In genomic region chr3:129982271-129982670, GRCm38 (mm10) we compare ENCODE assay signal across 25 mouse cellular contexts. TPM values are rescaled to one million over a fixed set of nuclear protein-coding genes. Genes with fewer than 3 reads are reported as not detected.
DNase-seq lines count a peak whose midpoint lies in the region; ATAC-seq and TF ChIP-seq lines count a peak whose summit lies in the region.
"Had no signal": no experiment of that assay in that cellular context is flagged by ENCODE, and none has a peak within 500 bp of the region (broad histone marks: within the 10 kb centered on the region; RNA-seq: fewer than 3 reads in every experiment).

No protein-coding gene starts in this region.

- H3K4me1 ChIP-seq in forebrain, embryonic 15.5 days, result no peaks in the 10 kb centered on the region
- H3K4me1 ChIP-seq in forebrain, embryonic 12.5 days, result no peaks in the 10 kb centered on the region
- H3K4me1 ChIP-seq: embryonic facial prominence, embryonic 12.5 days; embryonic facial prominence, embryonic 15.5 days; hindbrain, embryonic 12.5 days; hindbrain, embryonic 15.5 days had no signal

- no peak overlapping the region for H3K9ac ChIP-seq in forebrain, embryonic 15.5 days (replicated peaks)
- H3K9ac ChIP-seq in forebrain, embryonic 12.5 days, result no peak overlapping the region
- H3K9ac ChIP-seq: embryonic facial prominence, embryonic 12.5 days; embryonic facial prominence, embryonic 15.5 days; hindbrain, embryonic 12.5 days; hindbrain, embryonic 15.5 days had no signal

- H3K4me3 ChIP-seq in forebrain, embryonic 15.5 days, result no peak overlapping the region
- H3K4me3 ChIP-seq in forebrain, embryonic 12.5 days (replicated peaks), result no peak overlapping the region
- no peak overlapping the region for H3K4me3 ChIP-seq in left cerebral cortex, adult 2 months
- H3K4me3 ChIP-seq: embryonic facial prominence, embryonic 12.5 days; embryonic facial prominence, embryonic 15.5 days; heart, adult 2 months; hindbrain, embryonic 12.5 days; hindbrain, embryonic 15.5 days had no signal

- TF ChIP-seq CTCF in left cerebral cortex, adult 2 months (IDR thresholded peaks at IDR 0.05), result no peak

- peak; percentile 77 for DNase-seq in heart, adult 11 months
- DNase-seq in heart, adult 9 months (ENCODE audit: low spot score in 2 of 2), result no peak
- DNase-seq in brain, adult 2 months (ENCODE audit: low read depth, low spot score), result peak; percentile 70
- peak; percentile 26 for DNase-seq in telencephalon, adult 2 months (ENCODE audit: low read depth, low spot score)
- DNase-seq in thymus, adult 18-20 months, result no peak
- DNase-seq in left cerebral cortex, adult 2 months (ENCODE audit: extremely low spot score in 1 of 2, low spot score in 2 of 2), result no peak
- DNase-seq: adrenal gland, postnatal 10 days; adrenal gland, postnatal 36 days; cerebellum, adult 18-20 months; cerebellum, adult 9-10 months; cerebellum, postnatal 14 days; gastrocnemius, postnatal 25 days; heart, adult 2 months; kidney, adult 2 months had no signal

- peaks cover 46% of the 10 kb centered on the region for H3K36me3 ChIP-seq in forebrain, embryonic 15.5 days
- H3K36me3 ChIP-seq in forebrain, embryonic 12.5 days (replicated peaks), result peaks cover 52% of the 10 kb centered on the region

- intact Hi-C loops in left cerebral cortex, adult 2 months (cut with DNase I), result no loop called here

- no peaks in the 10 kb centered on the region for H3K9me3 ChIP-seq in forebrain, embryonic 15.5 days
- no peaks in the 10 kb centered on the region for H3K9me3 ChIP-seq in forebrain, embryonic 12.5 days
- H3K9me3 ChIP-seq: embryonic facial prominence, embryonic 12.5 days; embryonic facial prominence, embryonic 15.5 days; hindbrain, embryonic 12.5 days; hindbrain, embryonic 15.5 days had no signal

- no peaks in the 10 kb centered on the region for H3K27me3 ChIP-seq in forebrain, embryonic 15.5 days
- no peaks in the 10 kb centered on the region for H3K27me3 ChIP-seq in forebrain, embryonic 12.5 days
- H3K27me3 ChIP-seq: embryonic facial prominence, embryonic 12.5 days; embryonic facial prominence, embryonic 15.5 days; hindbrain, embryonic 12.5 days; hindbrain, embryonic 15.5 days; Patski had no signal

- H3K27ac ChIP-seq in forebrain, embryonic 15.5 days (replicated peaks), result no peak overlapping the region
- H3K27ac ChIP-seq in forebrain, embryonic 12.5 days, result no peak overlapping the region
- H3K27ac ChIP-seq in left cerebral cortex, adult 2 months, result no peak overlapping the region
- H3K27ac ChIP-seq: embryonic facial prominence, embryonic 12.5 days; embryonic facial prominence, embryonic 15.5 days; heart, adult 2 months; hindbrain, embryonic 12.5 days; hindbrain, embryonic 15.5 days had no signal

- no peak overlapping the region for H3K4me2 ChIP-seq in forebrain, embryonic 15.5 days (replicated peaks)
- H3K4me2 ChIP-seq in forebrain, embryonic 12.5 days, result no peak overlapping the region
- H3K4me2 ChIP-seq: embryonic facial prominence, embryonic 12.5 days; embryonic facial prominence, embryonic 15.5 days; heart, embryonic 11.5 days; hindbrain, embryonic 12.5 days; hindbrain, embryonic 15.5 days had no signal

- WGBS in forebrain, embryonic 15.5 days, result 58% methylated on average over 5 of the region's 5 CpGs
- WGBS in forebrain, embryonic 12.5 days, result 70% methylated on average over 5 of the region's 5 CpGs

- ATAC-seq in forebrain, embryonic 15.5 days (replicated peaks), result peak; percentile 12; the same call in 1 of the 2 replicates
- no peak for ATAC-seq in forebrain, embryonic 12.5 days (ENCODE audit: low FRiP score)
- ATAC-seq: CD4-positive, CD25-positive, alpha-beta regulatory T cell, adult 4 months; intestine, postnatal 0 days; Patski had no signal

RNA-seq across cellular contexts. Expression of gene Mcub, which starts 12.3 kb away (rescaled TPM):
- polyA plus RNA-seq in forebrain, embryonic 15.5 days (2015; fragmentation: Nextera tagmentation; extraction: Ambion mirVana), result 6.0 and 7.6 TPM in 2 replicates
- 3.3 and 5.3 TPM in 2 replicates for polyA plus RNA-seq in forebrain, embryonic 12.5 days (2016; fragmentation: Nextera tagmentation; extraction: Ambion mirVana)
- total RNA-seq in left cerebral cortex, adult 2 months (2021), result 1 to 10 TPM; 1.2 to 1.4 TPM
- total RNA-seq: MEL had no signal

Comparison
In these comparisons a context has a peak if more than half of its experiments do, and no peak if none do; other contexts are left out.
1. DNase-seq: peak in heart, adult 11 months (single experiment), brain, adult 2 months (single experiment) and telencephalon, adult 2 months (single experiment); none in heart, adult 9 months (0 of 2), thymus, adult 18-20 months (0 of 2) and left cerebral cortex, adult 2 months (0 of 2).